Mouse (Mus musculus): ENCODE data around the gene Fgfr2. TPM values are rescaled to one million over a fixed set of nuclear protein-coding genes. Genes with fewer than 3 reads are reported as not detected.
A peak's percentile ranks its signal among the peaks of the same experiment; 100 is the strongest.

Fgfr2 gene
- polyA plus RNA-seq, 1 experiment from 2014 or later = 86.9 TPM

- Histone ChIP-seq H3K9me3 (ENCODE audit: control insufficient read depth, low read length) (peaks cover 4% of the 10 kb centered on the region; the same call in 1 of the 2 replicates), H3K27me3 (ENCODE audit: control insufficient read depth, insufficient read depth, low read length) (no peaks in the 10 kb centered on the region), H3K4me2 (ENCODE audit: low read depth) (no peak overlapping the region), H3K4me1 (ENCODE audit: control insufficient read depth, insufficient read depth, low read length) (peaks cover 7% of the 10 kb centered on the region), H3K36me3 (ENCODE audit: control insufficient read depth, insufficient read depth, low read length) (no peaks in the 10 kb centered on the region; the same call in 1 of the 2 replicates), H3K9ac (ENCODE audit: low read length) (no peak overlapping the region), H3K4me3 (ENCODE audit: low read depth, low read length) (no peak overlapping the region), H3K27ac (ENCODE audit: low read depth, low read length) (no peak overlapping the region)
- ATAC-seq (ENCODE audit: insufficient read depth, low FRiP score, low TSS enrichment) (no peak), DNase-seq (ENCODE audit: low spot score) (no peak)
- 83% methylated on average over 5 of the region's 5 CpGs for WGBS
Observed at GRCm38 (mm10) chr7:130664629-130665028, 2458.5 kb downstream of the Fgfr2 start.

GRCm38 (mm10) chr7:130664037-130664436 is 2459.1 kb downstream of the Fgfr2 start:
- no peak overlapping the region for H3K4me2 ChIP-seq (ENCODE audit: low read depth)
- 97% methylated on average over 5 of the region's 5 CpGs for WGBS
- no peak overlapping the region for H3K9ac ChIP-seq (ENCODE audit: low read length)
- H3K27me3 ChIP-seq (ENCODE audit: control insufficient read depth, insufficient read depth, low read length) = no peaks in the 10 kb centered on the region
- H3K4me3 ChIP-seq (ENCODE audit: low read depth, low read length) = no peak overlapping the region
- ATAC-seq (ENCODE audit: insufficient read depth, low FRiP score, low TSS enrichment) (no peak), DNase-seq (ENCODE audit: low spot score) (no peak)
- H3K36me3 ChIP-seq (ENCODE audit: control insufficient read depth, insufficient read depth, low read length) = no peaks in the 10 kb centered on the region; the same call in 1 of the 2 replicates
- H3K4me1 ChIP-seq (ENCODE audit: control insufficient read depth, insufficient read depth, low read length) = peaks cover 5% of the 10 kb centered on the region
- no peak overlapping the region for H3K27ac ChIP-seq (ENCODE audit: low read depth, low read length)
- peaks cover 4% of the 10 kb centered on the region; the same call in 1 of the 2 replicates for H3K9me3 ChIP-seq (ENCODE audit: control insufficient read depth, low read length)

GRCm38 (mm10) chr7:130662869-130663268 is 2460.3 kb downstream of the Fgfr2 start:
- Histone ChIP-seq H3K4me1 (ENCODE audit: control insufficient read depth, insufficient read depth, low read length) (no peaks in the 10 kb centered on the region), H3K27me3 (ENCODE audit: control insufficient read depth, insufficient read depth, low read length) (no peaks in the 10 kb centered on the region), H3K9me3 (ENCODE audit: control insufficient read depth, low read length) (peaks cover 4% of the 10 kb centered on the region; the same call in 1 of the 2 replicates), H3K36me3 (ENCODE audit: control insufficient read depth, insufficient read depth, low read length) (no peaks in the 10 kb centered on the region; the same call in 1 of the 2 replicates), H3K27ac (ENCODE audit: low read depth, low read length) (no peak overlapping the region), H3K4me3 (ENCODE audit: low read depth, low read length) (no peak overlapping the region), H3K4me2 (ENCODE audit: low read depth) (no peak overlapping the region), H3K9ac (ENCODE audit: low read length) (no peak overlapping the region)
- DNase-seq (ENCODE audit: low spot score) (no peak), ATAC-seq (ENCODE audit: insufficient read depth, low FRiP score, low TSS enrichment) (no peak)
- WGBS = 73% methylated on average over 4 of the region's 4 CpGs

- H3K4me2 ChIP-seq (ENCODE audit: low read depth) = no peak overlapping the region
- DNase-seq (ENCODE audit: low spot score) (no peak), ATAC-seq (ENCODE audit: insufficient read depth, low FRiP score, low TSS enrichment) (no peak)
Observed at GRCm38 (mm10) chr7:130662250-130662649, 2460.9 kb downstream of the Fgfr2 start.

GRCm38 (mm10) chr7:130659129-130659528 is 2464.0 kb downstream of the Fgfr2 start:
- 93% methylated on average over 5 of the region's 5 CpGs for WGBS
- no peaks in the 10 kb centered on the region for H3K9me3 ChIP-seq (ENCODE audit: control insufficient read depth, low read length)
- no peak overlapping the region for H3K4me3 ChIP-seq (ENCODE audit: low read depth, low read length)
- no peaks in the 10 kb centered on the region for H3K27me3 ChIP-seq (ENCODE audit: control insufficient read depth, insufficient read depth, low read length)
- H3K9ac ChIP-seq (ENCODE audit: low read length) = no peak overlapping the region
- no peak overlapping the region for H3K4me2 ChIP-seq (ENCODE audit: low read depth)
- H3K36me3 ChIP-seq (ENCODE audit: control insufficient read depth, insufficient read depth, low read length) = no peaks in the 10 kb centered on the region; the same call in 1 of the 2 replicates
- no peaks in the 10 kb centered on the region for H3K4me1 ChIP-seq (ENCODE audit: control insufficient read depth, insufficient read depth, low read length)
- DNase-seq (ENCODE audit: low spot score) (no peak), ATAC-seq (ENCODE audit: insufficient read depth, low FRiP score, low TSS enrichment) (no peak)
- H3K27ac ChIP-seq (ENCODE audit: low read depth, low read length) = no peak overlapping the region

More at GRCm38 (mm10) chr7:130662250-130662649, 2460.9 kb downstream of the Fgfr2 start:
- Histone ChIP-seq H3K4me1 (ENCODE audit: control insufficient read depth, insufficient read depth, low read length) (no peaks in the 10 kb centered on the region), H3K9me3 (ENCODE audit: control insufficient read depth, low read length) (peaks cover 4% of the 10 kb centered on the region; the same call in 1 of the 2 replicates), H3K36me3 (ENCODE audit: control insufficient read depth, insufficient read depth, low read length) (no peaks in the 10 kb centered on the region; the same call in 1 of the 2 replicates), H3K9ac (ENCODE audit: low read length) (no peak overlapping the region), H3K27ac (ENCODE audit: low read depth, low read length) (0 out of 2 replicates have a peak overlapping the region, but pooled peaks have one; percentile 8), H3K4me3 (ENCODE audit: low read depth, low read length) (no peak overlapping the region), H3K27me3 (ENCODE audit: control insufficient read depth, insufficient read depth, low read length) (no peaks in the 10 kb centered on the region)
- WGBS = 56% methylated on average over 5 of the region's 5 CpGs

- WGBS = 84% methylated on average over 13 of the region's 13 CpGs
- no peak for DNase-seq (ENCODE audit: low spot score)
- no peak overlapping the region for H3K9ac ChIP-seq (ENCODE audit: low read length)
- H3K36me3 ChIP-seq (ENCODE audit: control insufficient read depth, insufficient read depth, low read length) = no peaks in the 10 kb centered on the region
- no peaks in the 10 kb centered on the region for H3K27me3 ChIP-seq (ENCODE audit: control insufficient read depth, insufficient read depth, low read length)
- H3K27ac ChIP-seq (ENCODE audit: low read depth, low read length) = no peak overlapping the region
- no peak overlapping the region for H3K4me2 ChIP-seq (ENCODE audit: low read depth)
- no peaks in the 10 kb centered on the region for H3K4me1 ChIP-seq (ENCODE audit: control insufficient read depth, insufficient read depth, low read length)
- H3K9me3 ChIP-seq (ENCODE audit: control insufficient read depth, low read length) = no peaks in the 10 kb centered on the region
- H3K4me3 ChIP-seq (ENCODE audit: low read depth, low read length) = no peak overlapping the region
- ATAC-seq (ENCODE audit: insufficient read depth, low FRiP score, low TSS enrichment) = no peak
Observed at GRCm38 (mm10) chr7:130657751-130658150, 2465.4 kb downstream of the Fgfr2 start.

- Histone ChIP-seq H3K4me3 (ENCODE audit: low read depth, low read length) (no peak overlapping the region), H3K4me1 (ENCODE audit: control insufficient read depth, insufficient read depth, low read length) (no peaks in the 10 kb centered on the region)
- WGBS = 94% methylated on average over 8 of the region's 8 CpGs
Observed at GRCm38 (mm10) chr7:130656965-130657364, 2466.2 kb downstream of the Fgfr2 start.

GRCm38 (mm10) chr7:130654562-130654961 is 2468.6 kb downstream of the Fgfr2 start:
- Histone ChIP-seq H3K4me3 (ENCODE audit: low read depth, low read length) (no peak overlapping the region), H3K27me3 (ENCODE audit: control insufficient read depth, insufficient read depth, low read length) (no peaks in the 10 kb centered on the region), H3K27ac (ENCODE audit: low read depth, low read length) (no peak overlapping the region), H3K9me3 (ENCODE audit: control insufficient read depth, low read length) (no peaks in the 10 kb centered on the region), H3K4me1 (ENCODE audit: control insufficient read depth, insufficient read depth, low read length) (no peaks in the 10 kb centered on the region), H3K36me3 (ENCODE audit: control insufficient read depth, insufficient read depth, low read length) (no peaks in the 10 kb centered on the region), H3K9ac (ENCODE audit: low read length) (no peak overlapping the region), H3K4me2 (ENCODE audit: low read depth) (no peak overlapping the region)
- no peak for DNase-seq (ENCODE audit: low spot score)
- no peak for ATAC-seq (ENCODE audit: insufficient read depth, low FRiP score, low TSS enrichment)
- WGBS = 69% methylated on average over 2 of the region's 2 CpGs

More at GRCm38 (mm10) chr7:130656965-130657364, 2466.2 kb downstream of the Fgfr2 start:
- H3K9ac ChIP-seq (ENCODE audit: low read length) = no peak overlapping the region
- H3K4me2 ChIP-seq (ENCODE audit: low read depth) = no peak overlapping the region
- no peaks in the 10 kb centered on the region for H3K36me3 ChIP-seq (ENCODE audit: control insufficient read depth, insufficient read depth, low read length)
- ATAC-seq (ENCODE audit: insufficient read depth, low FRiP score, low TSS enrichment) = no peak
- H3K27me3 ChIP-seq (ENCODE audit: control insufficient read depth, insufficient read depth, low read length) = no peaks in the 10 kb centered on the region
- H3K9me3 ChIP-seq (ENCODE audit: control insufficient read depth, low read length) = no peaks in the 10 kb centered on the region
- no peak overlapping the region for H3K27ac ChIP-seq (ENCODE audit: low read depth, low read length)
- no peak for DNase-seq (ENCODE audit: low spot score)

- H3K27ac ChIP-seq (ENCODE audit: low read depth, low read length) = no peak overlapping the region
- no peak overlapping the region for H3K9ac ChIP-seq (ENCODE audit: low read length)
- H3K9me3 ChIP-seq (ENCODE audit: control insufficient read depth, low read length) = no peaks in the 10 kb centered on the region
- H3K4me1 ChIP-seq (ENCODE audit: control insufficient read depth, insufficient read depth, low read length) = no peaks in the 10 kb centered on the region
- no peaks in the 10 kb centered on the region for H3K27me3 ChIP-seq (ENCODE audit: control insufficient read depth, insufficient read depth, low read length)
- DNase-seq (ENCODE audit: low spot score) = no peak
- ATAC-seq (ENCODE audit: insufficient read depth, low FRiP score, low TSS enrichment) = no peak
- H3K4me2 ChIP-seq (ENCODE audit: low read depth) = no peak overlapping the region
- H3K4me3 ChIP-seq (ENCODE audit: low read depth, low read length) = no peak overlapping the region
- H3K36me3 ChIP-seq (ENCODE audit: control insufficient read depth, insufficient read depth, low read length) = no peaks in the 10 kb centered on the region
- WGBS = 76% methylated on average over 6 of the region's 6 CpGs
Observed at GRCm38 (mm10) chr7:130653036-130653555, 2470.1 kb downstream of the Fgfr2 start.
